Mouse (Mus musculus) telencephalon, adult 2 months (tissue): ENCODE results near the gene Rps25.

Experiments used
- DNase-seq: peaks from one replicate; pipeline ENCODE4 v3.0.0-alpha.2; 2011; ENCODE audit warnings: low read depth, low spot score

Rps25 gene

DNA sequence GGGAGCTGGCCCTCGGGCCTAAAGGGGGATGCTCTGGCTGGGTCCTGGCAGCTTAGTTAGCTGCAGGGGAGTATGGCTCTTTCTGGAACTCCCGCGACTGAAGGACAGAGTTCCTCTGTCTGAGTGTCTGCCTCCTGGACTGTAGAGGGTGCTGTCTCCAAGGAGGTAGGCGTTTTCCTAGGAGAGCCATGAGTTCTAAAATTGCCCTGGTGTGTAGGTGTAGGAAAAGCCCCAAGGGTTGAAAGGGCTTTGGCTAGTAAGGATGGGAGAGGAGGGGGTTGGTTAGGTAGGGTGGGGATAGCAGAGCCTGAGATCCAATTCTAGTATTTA is 47.9 kb downstream of the Rps25 start, which contains the start of gene Upk2:
Gene Upk2, minus strand, starts transcription at position 86 of the 330 bp plus-strand sequence.
- DNase-seq: no peak

DNA sequence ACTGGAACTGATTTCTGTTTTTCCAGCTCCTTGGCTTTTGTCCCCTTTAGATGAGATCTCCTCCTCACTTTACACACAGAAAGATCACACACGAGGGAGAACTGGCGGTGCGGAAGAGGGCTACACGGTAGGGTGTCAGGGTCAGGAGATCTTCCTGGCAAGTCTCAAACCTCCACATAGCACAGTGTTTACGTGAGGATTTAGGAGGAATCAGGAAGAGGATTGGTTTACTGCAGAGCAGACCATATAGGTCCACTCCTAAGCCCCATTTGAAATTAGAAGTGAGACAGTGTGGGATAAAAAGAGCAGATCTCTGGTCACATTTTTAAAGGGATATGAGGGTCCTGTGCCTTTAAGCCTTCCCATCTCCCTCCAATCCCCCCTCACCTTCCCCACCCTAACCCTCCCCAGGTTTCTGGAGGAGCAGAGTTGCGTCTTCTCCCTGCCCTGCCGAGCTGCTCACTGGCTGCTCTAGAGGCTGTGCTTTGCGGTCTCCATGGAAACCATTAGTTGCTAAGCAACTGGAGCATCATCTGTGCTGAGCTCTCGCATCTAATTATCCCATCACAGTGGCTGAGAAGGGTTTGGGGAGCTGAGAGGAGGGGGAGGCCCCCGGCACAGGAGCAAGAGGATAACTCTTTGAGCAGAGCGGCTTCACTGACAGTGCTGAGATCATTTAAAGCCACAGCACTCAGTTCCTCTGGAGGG is 50.2 kb downstream of the Rps25 start:
- peak; percentile 98 for DNase-seq
